Mouse (Mus musculus): ENCODE measurements at regions not wholly inside any gene's neighbourhood (a gene's known extent, or its start where the extent isn't known, plus 50 kb on each side); places are given as distances from the start of the nearest gene placed in this dataset.

DNA sequence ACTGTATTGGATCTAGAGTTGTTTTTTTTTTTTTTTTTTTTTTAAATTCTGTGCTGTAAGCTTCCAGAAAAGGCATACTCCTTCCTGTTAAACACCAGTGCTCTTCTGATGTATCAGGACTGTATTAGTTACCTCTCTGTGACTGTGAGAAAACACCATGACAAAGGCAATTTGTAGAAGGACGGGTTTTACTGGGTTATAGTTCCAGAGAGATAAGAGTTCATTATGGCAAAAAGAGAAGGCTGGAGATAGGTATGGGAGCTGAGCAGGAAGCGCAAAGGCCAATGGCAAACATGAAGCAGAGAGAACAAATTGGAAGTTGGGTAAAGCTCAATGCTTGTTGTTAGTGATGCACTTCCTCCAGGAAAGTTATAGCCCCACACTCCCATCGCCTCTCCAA, 117.5 kb upstream of the Adgrf1 start:
- TF ChIP-seq HCFC1 (IDR thresholded peaks at IDR 0.05; ENCODE audit: borderline replicate concordance, insufficient read depth, low read length) (no peak), MAFK (IDR thresholded peaks at IDR 0.05; ENCODE audit: insufficient read depth, low read depth, low read length) (no peak), CHD2 (IDR thresholded peaks at IDR 0.05; ENCODE audit: low read depth, low read length) (no peak), ZNF384 (IDR thresholded peaks at IDR 0.05; ENCODE audit: low read depth, low read length) (no peak)
